Mouse (Mus musculus): ENCODE results near the gene Msn.

DNA sequence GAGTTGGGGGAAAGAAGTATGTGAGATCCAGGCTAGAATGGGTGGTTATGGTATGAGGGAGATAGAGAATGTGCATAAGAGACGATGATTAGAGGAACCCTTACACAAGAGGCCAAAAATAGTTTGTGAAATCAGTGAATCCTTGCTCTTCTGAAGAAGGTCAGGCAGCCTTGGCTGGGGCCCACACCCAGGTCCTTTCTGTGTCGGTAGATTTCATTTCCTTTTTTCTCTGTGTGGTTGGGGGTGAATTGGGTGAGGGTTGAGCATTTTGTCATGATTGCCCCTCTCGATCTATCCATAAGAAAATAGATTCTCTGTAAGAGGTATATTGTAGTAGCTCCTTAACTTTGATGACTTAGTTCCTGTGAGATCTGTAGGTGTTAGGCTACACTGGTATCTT lies 31.0 kb downstream of the Msn start:
- TF ChIP-seq MEF2A (IDR thresholded peaks at IDR 0.05; ENCODE audit: extremely low read depth, insufficient replicate concordance, low read depth, low read length, poor library complexity, severe bottlenecking) (no peak), POLR2AphosphoS5 (IDR thresholded peaks at IDR 0.05; ENCODE audit: borderline replicate concordance, low read depth, low read length) (no peak), NRF1 (IDR thresholded peaks at IDR 0.05; ENCODE audit: insufficient read depth, low read depth, low read length, poor library complexity, severe bottlenecking) (no peak), CTCF (IDR thresholded peaks at IDR 0.05 in 2 of 3, conservative IDR thresholded peaks at IDR 0.05 in 1 of 3; ENCODE audit: control insufficient read depth in 1 of 3, insufficient read depth in 1 of 3, low read depth in 2 of 3, low read length in 3 of 3, poor library complexity in 1 of 3, severe bottlenecking in 1 of 3) (no peak), POLR2A (IDR thresholded peaks at IDR 0.05; ENCODE audit: control insufficient read depth in 1 of 2, insufficient read depth in 1 of 2, low read depth in 1 of 2, low read length in 2 of 2, poor library complexity in 1 of 2) (no peak), MAX (IDR thresholded peaks at IDR 0.05; ENCODE audit: low read length) (no peak), NELFE (IDR thresholded peaks at IDR 0.05; ENCODE audit: low read depth, low read length) (no peak), EP300 (IDR thresholded peaks at IDR 0.05; ENCODE audit: low read depth in 1 of 2, low read length in 2 of 2) (no peak), POLR2AphosphoS2 (IDR thresholded peaks at IDR 0.05; ENCODE audit: low read length) (no peak), HCFC1 (IDR thresholded peaks at IDR 0.05; ENCODE audit: low read depth, low read length) (no peak), GATA1 (IDR thresholded peaks at IDR 0.05; ENCODE audit: low read depth, low read length) (no peak), USF2 (IDR thresholded peaks at IDR 0.05; ENCODE audit: borderline replicate concordance in 1 of 2, insufficient read depth in 1 of 2, low read depth in 1 of 2, low read length in 2 of 2) (no peak)

Data from MEL (cell line).